Mouse (Mus musculus) activated CD4-positive, CD25-positive, alpha-beta regulatory T cell, adult 4 months (primary cell): Measurements from ENCODE around the gene Gorasp2. TPM values are rescaled to one million over a fixed set of nuclear protein-coding genes. Genes with fewer than 3 reads are reported as not detected.

Experiments used
- ATAC-seq: one replicate; pipeline ENCODE4 v1.8.0; 2017
- polyA plus RNA-seq, 2 experiments: library from polyadenylated mRNA; unstranded; fragments of 100-300 nt; shearing (Covaris generic); gene quantifications; one replicate each; pipeline ENCODE4 v1.2.1; 2017

Gene Gorasp2
- polyA plus RNA-seq, 2 experiments from 2014 or later: 44.7 to 48.2 TPM

- ATAC-seq: peak; percentile 32
These were observed 529 bp downstream of the Gorasp2 start, which contains the start of gene Gm26558 for GRCm38 (mm10) chr2:70661715-70662495. Gene Gm26558, minus strand, starts transcription at chr2:70662108.

- ATAC-seq: no peak
These were observed 2.4 kb downstream of the Gorasp2 start for GRCm38 (mm10) chr2:70663764-70664163.

GRCm38 (mm10) chr2:70667016-70667415 is 5.6 kb downstream of the Gorasp2 start:
- ATAC-seq: no peak

GRCm38 (mm10) chr2:70669241-70669640 is 7.9 kb downstream of the Gorasp2 start:
- ATAC-seq: no peak

GRCm38 (mm10) chr2:70669896-70670295 is 8.5 kb downstream of the Gorasp2 start:
- ATAC-seq: no peak

- ATAC-seq: no peak
These were observed 11.1 kb downstream of the Gorasp2 start for GRCm38 (mm10) chr2:70672476-70672875.

- no peak for ATAC-seq
These were observed 12.2 kb downstream of the Gorasp2 start for GRCm38 (mm10) chr2:70673445-70674126.

GRCm38 (mm10) chr2:70682324-70682723 is 20.9 kb downstream of the Gorasp2 start:
- ATAC-seq: no peak

GRCm38 (mm10) chr2:70688454-70689078 is 27.2 kb downstream of the Gorasp2 start:
- no peak for ATAC-seq

- ATAC-seq: no peak
These were observed 28.8 kb downstream of the Gorasp2 start for GRCm38 (mm10) chr2:70690195-70690594.

- ATAC-seq: no peak
These were observed 34.3 kb downstream of the Gorasp2 start for GRCm38 (mm10) chr2:70695712-70696111.

GRCm38 (mm10) chr2:70700851-70701250 is 39.5 kb downstream of the Gorasp2 start:
- ATAC-seq: no peak

GRCm38 (mm10) chr2:70701571-70701970 is 40.2 kb downstream of the Gorasp2 start:
- ATAC-seq: peak; percentile 43

GRCm38 (mm10) chr2:70702403-70702802 is 41.0 kb downstream of the Gorasp2 start:
- ATAC-seq: no peak

GRCm38 (mm10) chr2:70708986-70709730 is 47.8 kb downstream of the Gorasp2 start:
- ATAC-seq: no peak

- ATAC-seq: no peak
These were observed 48.9 kb downstream of the Gorasp2 start for GRCm38 (mm10) chr2:70710236-70710635.

- ATAC-seq: no peak
These were observed 49.5 kb downstream of the Gorasp2 start for GRCm38 (mm10) chr2:70710878-70711277.

GRCm38 (mm10) chr2:70723610-70724243 is 62.4 kb downstream of the Gorasp2 start:
- no peak for ATAC-seq

- ATAC-seq: peak; percentile 62
These were observed 65.7 kb downstream of the Gorasp2 start for GRCm38 (mm10) chr2:70727089-70727488.

GRCm38 (mm10) chr2:70735534-70735933 is 74.2 kb downstream of the Gorasp2 start:
- no peak for ATAC-seq

- no peak for ATAC-seq
These were observed 74.6 kb downstream of the Gorasp2 start for GRCm38 (mm10) chr2:70736008-70736407.

GRCm38 (mm10) chr2:70741901-70742300 is 80.5 kb downstream of the Gorasp2 start:
- no peak for ATAC-seq
